Mouse (Mus musculus) urinary bladder, adult 2 months (tissue): ENCODE results near the gene Atxn7l3. TPM values are rescaled to one million over a fixed set of nuclear protein-coding genes. Genes with fewer than 3 reads are reported as not detected.
"Not testable (repeated sequence)": the region's sequence is repeated elsewhere in the genome, so short reads cannot be mapped to it uniquely, and the experiment has no call there.

Source experiments
- DNase-seq: peaks from one replicate; pipeline ENCODE4 v3.0.0; 2022; ENCODE audit warnings: low spot score
- polyA plus RNA-seq: library from polyadenylated mRNA; depleted of rRNA; stranded (reverse); fragments of >200 nt; gene quantifications from 2 replicates; pipeline ENCODE4 v1.2.3, GENCODE M21; 2012

Gene Atxn7l3
- polyA plus RNA-seq, 1 experiment: 36.5 TPM

DNA sequence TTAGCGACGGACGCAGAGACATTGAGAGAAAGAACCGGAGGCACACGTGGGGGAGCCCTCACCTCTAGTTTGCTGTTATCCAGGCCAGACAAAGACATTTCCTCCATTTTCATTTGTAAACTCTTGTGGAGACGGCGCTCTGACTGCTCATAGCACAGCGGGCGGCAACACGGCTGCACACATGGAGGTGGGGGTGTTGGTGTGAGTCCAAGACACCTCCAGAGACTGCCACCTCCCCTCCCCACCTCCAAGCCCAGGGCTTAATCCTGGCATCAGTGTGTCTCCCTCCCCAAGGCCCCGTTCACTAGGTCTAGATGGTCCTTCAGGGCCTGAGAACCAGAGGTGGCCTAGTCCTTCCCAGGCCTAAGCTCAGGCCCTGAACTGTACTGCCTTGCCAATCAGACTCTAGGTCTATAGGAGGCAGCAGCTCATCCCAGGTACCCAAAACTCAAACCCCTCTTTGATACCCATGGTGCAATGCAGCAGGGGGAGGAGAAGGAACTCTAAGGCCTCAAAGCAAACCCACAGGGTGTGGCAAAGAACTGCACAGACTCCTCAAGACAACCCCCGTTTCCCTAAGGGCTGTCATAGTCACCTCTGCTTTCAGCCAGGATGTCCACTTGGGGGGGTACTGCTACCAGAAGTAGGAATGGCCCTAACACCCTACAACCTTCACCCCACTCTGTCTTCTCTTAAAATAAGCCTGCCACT, 1.4 kb downstream of the Atxn7l3 start:
- no peak for DNase-seq

GRCm38 (mm10) chr11:102294416-102294815, 2.0 kb downstream of the Atxn7l3 start:
- DNase-seq: no peak

DNA sequence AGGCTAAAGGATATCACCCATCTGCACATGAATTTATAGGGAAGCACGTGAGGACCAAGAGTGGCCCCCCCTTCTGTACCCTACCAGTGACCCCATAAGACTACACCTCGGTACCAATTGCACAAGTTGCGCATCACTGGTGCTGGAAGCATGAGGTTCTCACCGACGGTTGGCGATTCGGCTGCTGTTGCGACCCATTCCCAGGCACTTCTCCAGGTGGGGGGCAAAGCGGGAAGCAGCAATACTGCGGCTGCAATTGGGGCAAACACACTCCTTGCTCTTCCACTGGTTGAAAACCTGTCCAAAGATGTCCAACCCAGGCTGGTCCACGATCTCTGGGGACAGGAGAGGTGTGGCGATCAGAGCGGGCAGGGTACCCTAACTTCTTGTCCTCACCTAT, 2.5 kb downstream of the Atxn7l3 start:
- DNase-seq: no peak

DNA sequence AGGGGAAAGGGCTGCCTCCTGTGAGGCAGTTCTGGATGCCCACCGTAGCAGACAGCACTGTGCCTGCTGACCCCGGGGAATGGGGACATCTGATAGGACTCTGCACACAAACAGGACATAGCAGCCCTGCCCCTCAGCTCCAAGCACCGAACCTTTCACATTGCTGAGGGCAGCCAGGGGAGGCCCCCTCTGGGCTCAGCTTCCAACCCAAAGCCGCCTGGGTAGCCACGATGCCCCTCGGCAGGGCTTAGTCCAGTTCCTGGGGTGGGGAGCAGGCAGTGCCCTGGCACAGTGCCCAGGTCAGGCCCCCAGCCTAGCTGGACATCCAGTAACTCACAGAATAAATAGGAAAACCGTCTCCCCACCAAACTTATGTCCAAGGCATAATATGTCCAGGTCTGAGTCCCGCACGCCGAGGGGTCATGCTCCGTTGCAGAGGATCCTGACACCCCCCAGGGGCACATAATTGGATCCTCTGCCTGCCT, 5.3 kb downstream of the Atxn7l3 start:
- DNase-seq: no peak

GRCm38 (mm10) chr11:102290141-102290540, 6.3 kb downstream of the Atxn7l3 start:
- DNase-seq: no peak

DNA sequence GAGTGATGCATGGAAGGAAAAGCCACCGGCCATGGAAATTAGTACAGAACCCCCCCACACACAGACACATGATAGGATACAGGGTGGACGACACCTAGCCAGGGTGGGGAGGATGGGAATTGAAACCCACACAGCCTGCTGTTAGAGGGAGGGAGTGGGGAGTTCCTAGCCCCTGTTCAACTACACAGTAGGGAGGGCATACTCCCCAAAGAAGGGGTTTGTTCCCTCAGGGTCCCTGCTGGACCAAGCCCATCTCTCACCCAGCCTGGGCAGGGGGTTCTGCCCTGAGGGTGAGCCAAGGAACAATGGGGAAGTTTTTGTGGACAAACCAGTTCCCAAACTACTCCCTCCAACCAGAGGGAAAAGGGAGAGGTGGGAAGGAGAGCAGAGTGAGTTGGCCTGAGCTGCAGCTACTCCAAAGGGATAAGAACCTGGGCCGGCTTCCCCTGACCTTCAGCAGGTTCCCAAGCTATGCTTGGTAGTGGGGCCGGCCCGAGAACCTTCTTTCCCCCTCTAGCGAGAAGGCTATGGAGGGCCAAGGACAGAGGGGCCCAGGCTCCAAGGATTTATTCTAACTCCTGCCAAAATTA, 6.8 kb downstream of the Atxn7l3 start:
- DNase-seq: no peak

DNA sequence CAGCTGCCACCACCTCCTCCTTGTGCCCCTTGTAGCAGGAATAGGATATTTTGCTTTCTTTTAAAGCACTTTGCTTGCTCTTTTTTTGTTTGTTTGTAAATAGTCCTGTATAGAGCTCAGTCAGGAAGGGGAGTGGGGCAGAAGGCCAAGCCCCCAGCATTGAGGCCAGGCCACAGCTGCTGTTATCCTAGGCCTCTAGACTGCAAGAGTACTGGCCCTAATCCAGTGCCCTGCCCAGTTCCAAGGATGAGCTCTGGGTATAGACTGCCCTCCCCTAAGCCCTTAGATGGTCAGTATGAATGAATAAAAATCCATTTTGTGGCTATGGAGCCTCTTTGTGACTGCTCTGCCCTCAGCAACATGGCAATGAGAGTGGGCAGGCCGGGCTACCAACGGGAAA, 7.5 kb downstream of the Atxn7l3 start:
- DNase-seq: no peak

GRCm38 (mm10) chr11:102288027-102288804, 8.2 kb downstream of the Atxn7l3 start:
- DNase-seq: no peak

- no peak for DNase-seq
Measured at GRCm38 (mm10) chr11:102287485-102287884, 8.9 kb downstream of the Atxn7l3 start.

- no peak for DNase-seq
Measured at GRCm38 (mm10) chr11:102285095-102285834, 11.2 kb downstream of the Atxn7l3 start.

- peak; percentile 72 for DNase-seq
Measured at GRCm38 (mm10) chr11:102284501-102285094, 11.8 kb downstream of the Atxn7l3 start, which contains the start of gene Tmub2. Tmub2 (plus strand) TSS chr11:102284931.

DNA sequence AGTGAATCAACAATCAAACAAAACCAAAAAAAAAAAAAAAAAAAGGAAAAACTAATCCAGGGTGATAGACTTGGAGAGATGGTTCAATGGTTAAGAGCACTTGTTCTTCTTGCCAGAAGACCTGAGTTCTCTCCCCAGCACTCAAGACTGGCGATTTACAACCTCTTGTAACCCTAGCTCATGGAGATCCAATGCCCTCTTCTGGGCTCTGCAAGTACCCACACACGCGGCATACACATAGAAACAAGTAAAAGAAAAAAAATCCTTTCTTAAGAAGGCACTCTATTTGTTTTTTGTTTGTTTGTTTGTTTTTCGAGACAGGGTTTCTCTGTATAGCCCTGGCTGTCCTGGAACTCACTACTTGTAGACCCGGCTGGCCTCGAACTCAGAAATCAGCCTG, 12.5 kb downstream of the Atxn7l3 start:
- DNase-seq: no peak

DNA sequence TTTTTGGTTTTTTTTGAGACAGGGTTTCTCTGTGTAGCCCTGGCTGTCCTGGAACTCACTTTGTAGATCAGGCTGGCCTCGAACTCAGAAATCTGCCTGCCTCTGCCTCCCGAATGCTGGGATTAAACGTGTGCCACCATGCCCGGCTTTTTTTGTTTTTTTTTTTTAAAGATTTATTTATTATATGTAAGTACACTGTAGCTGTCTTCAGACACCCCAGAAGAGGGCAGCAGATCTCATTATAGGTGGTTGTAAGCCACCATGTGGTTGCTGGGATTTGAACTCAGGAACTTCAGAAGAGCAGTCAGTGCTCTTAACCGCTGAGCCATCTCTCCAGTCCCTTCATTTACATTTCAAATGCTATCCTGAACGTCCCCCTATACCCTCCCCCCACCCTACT, 16.2 kb downstream of the Atxn7l3 start:
- not testable (repeated sequence) for DNase-seq

DNA sequence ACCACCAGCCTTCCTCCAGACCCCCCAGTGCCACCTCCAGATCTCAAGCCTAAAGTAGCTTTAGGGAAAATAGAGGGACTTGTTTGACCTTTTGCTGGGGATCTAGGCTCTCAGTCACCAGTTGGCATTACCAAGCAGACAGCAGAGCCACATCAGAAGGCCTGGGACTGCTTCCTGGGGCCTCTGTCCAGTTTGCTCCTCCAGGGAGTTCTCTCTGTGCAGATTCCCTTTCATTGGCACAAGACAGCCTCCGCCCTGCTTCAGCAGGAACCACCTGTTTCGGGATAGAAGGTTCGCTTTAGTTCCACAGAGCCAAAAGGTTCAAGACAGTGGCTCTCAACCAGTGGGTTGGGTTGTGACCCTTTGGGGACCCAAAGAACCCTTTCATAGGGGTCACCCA, 16.8 kb downstream of the Atxn7l3 start:
- DNase-seq: no peak

DNA sequence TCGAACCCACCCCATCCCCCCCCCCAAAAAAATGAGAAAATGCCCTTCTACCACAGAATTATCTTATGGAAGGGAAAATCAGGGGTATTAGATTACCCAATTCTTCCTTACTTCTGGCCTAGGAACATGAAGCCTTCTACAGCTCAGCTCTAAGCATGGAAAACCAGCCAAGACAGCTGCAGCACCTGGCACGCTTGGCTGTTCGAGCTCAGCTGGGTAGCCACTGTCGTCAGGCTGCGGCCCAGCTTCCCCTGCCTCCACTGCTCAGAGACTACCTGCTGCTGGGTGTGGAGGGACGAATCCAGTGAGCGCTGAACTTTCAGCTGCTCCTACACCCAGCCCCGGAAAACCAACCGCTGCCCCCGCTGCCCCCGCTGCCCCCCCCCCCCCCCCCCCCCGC, 18.7 kb downstream of the Atxn7l3 start:
- DNase-seq: no peak

DNA sequence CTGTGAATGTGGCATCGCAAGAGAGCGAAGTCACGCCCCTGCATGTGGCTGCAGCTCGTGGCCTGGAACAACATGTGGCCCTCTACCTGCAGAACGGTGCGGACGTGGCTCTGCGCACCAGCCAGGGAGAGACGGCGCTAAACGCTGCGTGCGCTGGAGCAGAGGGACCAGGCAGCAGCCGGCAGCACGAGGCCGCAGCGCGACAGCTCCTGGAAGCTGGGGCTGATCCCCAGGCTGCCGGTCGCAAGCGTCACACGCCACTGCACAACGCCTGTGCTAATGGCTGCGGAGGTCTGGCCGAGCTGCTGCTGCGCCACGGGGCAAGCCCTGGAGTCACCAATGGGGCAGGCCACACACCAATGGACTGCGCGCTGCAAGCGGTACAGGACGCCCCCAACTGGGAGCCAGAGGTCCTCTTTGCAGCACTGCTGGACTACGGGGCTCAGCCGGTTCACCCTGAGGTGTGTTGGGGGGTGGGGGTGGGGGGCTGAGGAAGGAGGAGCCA, 20.0 kb downstream of the Atxn7l3 start:
- no peak for DNase-seq

DNA sequence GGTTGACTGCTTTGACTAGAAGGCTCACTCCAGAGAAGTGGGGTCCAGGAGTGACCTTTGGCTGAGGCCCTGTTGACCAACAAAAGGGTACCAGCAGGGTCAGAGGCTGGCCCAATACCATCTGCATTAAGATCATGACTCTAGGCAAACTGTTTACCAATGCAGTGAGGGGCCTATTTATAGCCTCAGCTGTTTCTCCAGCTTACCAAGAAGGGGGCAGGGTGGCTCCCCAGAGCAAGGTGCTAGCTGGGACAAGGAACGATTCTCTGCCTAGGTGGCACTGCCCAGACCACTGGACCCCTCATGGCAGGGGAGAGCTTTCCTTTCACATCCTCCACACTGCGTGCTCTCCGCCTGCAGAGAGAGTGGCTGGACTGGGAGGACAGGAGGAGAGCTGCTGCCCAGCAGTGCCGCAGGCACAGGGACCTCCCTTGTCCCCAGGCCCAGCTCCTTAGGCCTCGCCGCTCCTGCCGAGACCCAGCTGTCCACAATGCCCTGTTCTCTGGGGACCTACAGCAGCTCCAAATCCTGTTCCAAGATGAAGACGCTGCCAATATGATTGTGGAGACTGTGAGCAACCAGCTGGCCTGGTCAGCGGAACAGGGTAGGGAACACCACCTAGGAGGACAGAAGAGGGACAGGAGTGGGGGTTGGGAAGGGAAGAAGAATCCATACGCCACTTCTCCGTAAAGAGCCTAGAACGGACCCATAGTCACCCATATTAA, 27.7 kb downstream of the Atxn7l3 start, which contains the start of gene Asb16:
Asb16 (plus strand) TSS at position 224 of the 725 bp plus-strand sequence.
- DNase-seq: no peak

DNA sequence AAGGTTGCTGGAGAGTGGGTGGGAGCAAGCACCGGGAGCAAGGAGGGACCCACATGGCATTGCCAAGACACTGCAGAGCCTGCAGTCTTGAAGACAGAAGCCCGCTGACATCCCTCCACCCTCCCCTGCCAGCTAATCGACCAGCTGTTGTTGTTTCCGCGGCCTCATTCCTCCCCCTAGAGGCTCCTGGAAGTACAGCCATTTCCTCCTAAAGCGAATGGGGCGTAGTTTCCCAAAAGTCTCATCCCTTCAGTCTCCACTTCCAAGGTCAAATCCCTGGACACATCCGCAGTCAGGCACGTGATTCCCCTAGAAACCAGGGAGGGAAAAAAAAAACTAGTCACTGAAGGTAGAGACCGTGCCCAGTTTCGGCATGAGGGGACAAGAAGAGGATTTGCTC, 29.0 kb downstream of the Atxn7l3 start:
- no peak for DNase-seq

DNA sequence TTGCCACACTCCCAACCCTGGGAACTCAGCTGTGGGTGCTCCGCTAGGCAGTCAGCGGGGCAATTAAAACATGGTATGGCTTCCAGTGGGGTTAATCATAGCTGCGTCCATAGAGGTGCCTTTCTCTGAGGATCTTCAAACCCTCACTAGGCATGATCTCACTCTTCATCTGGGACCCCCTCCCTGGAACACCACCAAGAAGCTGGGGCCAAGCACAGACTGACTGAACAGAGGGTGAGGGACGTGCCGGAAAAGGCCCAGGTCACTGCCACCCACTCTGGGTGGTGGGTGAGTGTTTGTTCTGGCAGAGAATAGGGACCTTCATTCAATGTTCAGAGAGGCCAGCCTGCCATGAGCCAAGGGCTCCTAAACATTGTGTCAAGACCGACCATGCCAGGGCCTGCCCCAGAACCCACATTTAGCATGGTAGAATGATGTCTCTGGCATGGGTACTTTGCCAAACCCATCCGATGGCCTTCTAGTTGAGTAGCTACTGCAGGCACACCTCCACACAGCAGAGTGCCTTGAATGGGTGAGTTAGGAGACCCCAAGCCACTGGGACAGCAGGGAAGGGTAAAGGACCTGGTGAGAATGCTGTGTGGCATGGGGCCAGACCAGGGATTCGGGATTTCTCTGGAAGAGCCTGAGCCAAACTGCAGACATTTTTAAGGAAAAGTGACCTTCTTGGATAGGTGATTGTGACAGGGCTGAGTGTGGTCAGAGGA, 29.6 kb downstream of the Atxn7l3 start:
- DNase-seq: no peak

DNA sequence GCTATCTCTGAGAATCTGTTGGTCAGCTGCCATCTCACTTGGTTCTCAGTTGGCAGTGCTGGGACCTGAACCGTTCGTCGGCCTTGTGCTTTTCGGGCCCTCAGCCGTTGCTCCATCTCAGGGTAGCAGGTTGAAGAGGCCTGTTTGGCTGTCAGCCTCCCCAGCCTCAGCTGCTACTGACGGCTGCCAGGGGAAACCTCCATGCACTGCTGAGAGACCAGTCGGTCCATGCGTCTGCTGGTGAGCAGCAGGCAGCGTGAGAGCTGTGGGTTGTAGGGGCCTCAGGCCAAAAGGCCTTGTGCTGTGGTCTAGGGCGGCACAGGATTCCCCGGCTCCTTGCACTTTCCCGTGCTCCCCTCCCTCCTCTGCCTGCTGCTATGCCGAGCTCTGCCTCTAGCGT, 30.6 kb downstream of the Atxn7l3 start:
- DNase-seq: no peak
